27 mouse cellular contexts compared by ENCODE assay signal in the genomic region with DNA sequence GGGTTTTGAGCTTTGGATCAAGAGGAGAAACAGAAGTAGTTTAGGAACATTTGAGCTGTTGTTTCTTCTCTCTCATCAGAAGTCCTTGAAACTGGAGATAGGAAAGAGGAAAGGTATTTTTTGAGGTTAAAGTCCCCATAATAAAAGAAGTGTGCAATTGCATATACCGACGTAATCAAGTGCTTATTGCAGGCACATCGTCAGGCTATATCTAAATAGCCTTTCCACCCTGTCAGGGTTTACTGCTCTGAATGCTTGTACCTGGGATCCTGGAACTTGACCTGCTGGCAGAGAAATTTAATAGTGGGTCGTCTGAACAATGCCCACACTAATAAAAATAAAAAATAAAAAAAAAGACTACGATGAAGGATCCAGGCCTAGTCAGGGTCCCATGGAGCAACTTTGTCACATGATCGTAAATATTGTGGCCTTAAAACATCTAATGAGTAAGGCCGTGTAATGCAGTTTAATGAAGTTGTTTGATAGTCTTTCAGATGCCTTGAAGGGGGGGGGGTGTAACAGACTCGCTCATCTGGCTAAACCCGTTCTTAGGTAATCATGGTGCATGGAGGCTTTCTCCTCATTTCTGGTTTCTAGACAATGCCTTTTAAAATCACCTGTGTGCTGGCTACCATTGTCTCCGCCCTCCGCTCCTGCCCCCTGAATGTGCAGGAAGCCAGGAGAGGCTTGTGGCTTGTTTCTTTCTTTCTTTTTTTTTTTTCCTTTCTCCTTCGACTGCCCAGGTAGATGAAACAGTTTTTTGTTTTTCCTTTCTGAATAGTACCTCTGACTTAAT. TPM values are rescaled to one million over a fixed set of nuclear protein-coding genes. Genes with fewer than 3 reads are reported as not detected.
A peak's percentile ranks its signal among the peaks of the same experiment; 100 is the strongest.
DNase-seq lines count a peak whose midpoint lies in the region; ATAC-seq and TF ChIP-seq lines count a peak whose summit lies in the region.
"Had no signal": no experiment of that assay in that cellular context is flagged by ENCODE, and none has a peak within 500 bp of the region (broad histone marks: within the 10 kb centered on the region; RNA-seq: fewer than 3 reads in every experiment).

No protein-coding gene starts in this region.

- H3K9ac ChIP-seq in intestine, embryonic 14.5 days (ENCODE audit: low read length): no peak overlapping the region
- no peak overlapping the region for H3K9ac ChIP-seq in stomach, embryonic 14.5 days (replicated peaks; ENCODE audit: low read depth, low read length)
- H3K9ac ChIP-seq in midbrain, embryonic 14.5 days (replicated peaks; ENCODE audit: low read length): no peak overlapping the region
- H3K9ac ChIP-seq: heart, embryonic 13.5 days; hindbrain, embryonic 14.5 days; limb, embryonic 12.5 days; liver, embryonic 15.5 days; neural tube, embryonic 12.5 days had no signal

- H3K36me3 ChIP-seq in E14TG2a.4 (ENCODE audit: insufficient read depth, low read length): peaks cover 99% of the 10 kb centered on the region
- H3K36me3 ChIP-seq in intestine, embryonic 14.5 days (ENCODE audit: control insufficient read depth, insufficient read depth, low read length): peaks cover 5% of the 10 kb centered on the region
- H3K36me3 ChIP-seq in stomach, embryonic 14.5 days (ENCODE audit: control insufficient read depth, insufficient read depth, low read length): no peaks in the 10 kb centered on the region; the same call in 1 of the 2 replicates
- H3K36me3 ChIP-seq in midbrain, embryonic 14.5 days (ENCODE audit: control insufficient read depth, insufficient read depth, low read length): no peaks in the 10 kb centered on the region
- H3K36me3 ChIP-seq: liver, embryonic 15.5 days; neural tube, embryonic 12.5 days had no signal

- no peaks in the 10 kb centered on the region for H3K27me3 ChIP-seq in E14TG2a.4 (ENCODE audit: insufficient read depth, low read length)
- H3K27me3 ChIP-seq in intestine, embryonic 14.5 days (replicated peaks; ENCODE audit: control insufficient read depth, insufficient read depth, low read length): peaks cover 13% of the 10 kb centered on the region
- no peaks in the 10 kb centered on the region for H3K27me3 ChIP-seq in stomach, embryonic 14.5 days (ENCODE audit: control insufficient read depth, insufficient read depth, low read length)
- peaks cover 13% of the 10 kb centered on the region for H3K27me3 ChIP-seq in midbrain, embryonic 14.5 days (ENCODE audit: control insufficient read depth, insufficient read depth, low read length)

- no peak overlapping the region for H3K27ac ChIP-seq in intestine, embryonic 14.5 days (ENCODE audit: low read depth)
- H3K27ac ChIP-seq in stomach, embryonic 14.5 days (ENCODE audit: low read length): peak overlapping the region; percentile 80; the same call in 1 of the 2 replicates
- H3K27ac ChIP-seq in midbrain, embryonic 14.5 days (replicated peaks; ENCODE audit: low read depth, low read length): no peak overlapping the region
- H3K27ac ChIP-seq: heart, adult 2 months; heart, embryonic 13.5 days; hindbrain, embryonic 14.5 days; limb, embryonic 12.5 days; liver, embryonic 15.5 days; neural tube, embryonic 12.5 days had no signal

- no peak for TF ChIP-seq CTCF in E14TG2a.4 (conservative IDR thresholded peaks at IDR 0.05; ENCODE audit: low read length)

- peak; percentile 44 to 59 for DNase-seq in lung, adult 18-20 months
- DNase-seq in lung, postnatal 4 days: no peak
- DNase-seq in intestine, embryonic 14.5 days (ENCODE audit: low spot score): no peak
- DNase-seq in kidney, postnatal 4 days: no peak
- no peak for DNase-seq in midbrain, embryonic 14.5 days
- DNase-seq: adrenal gland, postnatal 25 days; cerebellum, adult 18-20 months; cerebellum, postnatal 10 days; gastrocnemius, postnatal 36 days; heart, adult 2 months; heart, postnatal 10 days; kidney, adult 9 months; kidney, postnatal 10 days; right cerebral cortex, adult 18-20 months; thymus, postnatal 25 days had no signal

- H3K4me2 ChIP-seq in intestine, embryonic 14.5 days (ENCODE audit: low read length): peak overlapping the region; percentile 20; the same call in 1 of the 2 replicates
- H3K4me2 ChIP-seq in stomach, embryonic 14.5 days (replicated peaks; ENCODE audit: low read depth, low read length): 0 out of 2 replicates have a peak overlapping the region, but pooled peaks have one; percentile 15
- H3K4me2 ChIP-seq in midbrain, embryonic 14.5 days (ENCODE audit: low read length): no peak overlapping the region
- H3K4me2 ChIP-seq: heart, embryonic 13.5 days; hindbrain, embryonic 14.5 days; limb, embryonic 12.5 days; liver, embryonic 15.5 days; midbrain, embryonic 11.5 days; neural tube, embryonic 12.5 days had no signal

- H3K4me1 ChIP-seq in E14TG2a.4 (replicated peaks; ENCODE audit: low read depth, low read length): peaks cover 96% of the 10 kb centered on the region
- H3K4me1 ChIP-seq in intestine, embryonic 14.5 days (replicated peaks; ENCODE audit: control insufficient read depth, insufficient read depth, low read length): no peaks in the 10 kb centered on the region
- H3K4me1 ChIP-seq in stomach, embryonic 14.5 days (ENCODE audit: control insufficient read depth, insufficient read depth, low read length): no peaks in the 10 kb centered on the region
- no peaks in the 10 kb centered on the region for H3K4me1 ChIP-seq in midbrain, embryonic 14.5 days (ENCODE audit: control insufficient read depth, insufficient read depth, low read length)
- H3K4me1 ChIP-seq: limb, embryonic 12.5 days; neural tube, embryonic 12.5 days had no signal

- H3K9me3 ChIP-seq in E14TG2a.4 (ENCODE audit: low read length): no peaks in the 10 kb centered on the region
- H3K9me3 ChIP-seq in intestine, embryonic 14.5 days (ENCODE audit: control insufficient read depth, low read length): no peaks in the 10 kb centered on the region
- H3K9me3 ChIP-seq in stomach, embryonic 14.5 days (ENCODE audit: control insufficient read depth, low read depth, low read length): no peaks in the 10 kb centered on the region
- H3K9me3 ChIP-seq in midbrain, embryonic 14.5 days (ENCODE audit: control insufficient read depth, low read length): no peaks in the 10 kb centered on the region
- H3K9me3 ChIP-seq: heart, embryonic 13.5 days; limb, embryonic 12.5 days; liver, embryonic 15.5 days; neural tube, embryonic 12.5 days had no signal

- WGBS in intestine, embryonic 14.5 days: 70% methylated on average over 12 of the region's 12 CpGs
- WGBS in stomach, embryonic 14.5 days: 67% methylated on average over 12 of the region's 12 CpGs
- 89% methylated on average over 12 of the region's 12 CpGs for WGBS in midbrain, embryonic 14.5 days

- H3K4me3 ChIP-seq in E14TG2a.4 (replicated peaks; ENCODE audit: low read length): 0 out of 2 replicates have a peak overlapping the region, but pooled peaks have one; percentile 8
- no peak overlapping the region for H3K4me3 ChIP-seq in intestine, embryonic 14.5 days (ENCODE audit: low read depth, low read length)
- no peak overlapping the region; the same call in 1 of the 2 replicates for H3K4me3 ChIP-seq in stomach, embryonic 14.5 days (ENCODE audit: low read depth, low read length)
- H3K4me3 ChIP-seq in midbrain, embryonic 14.5 days (replicated peaks; ENCODE audit: low read depth, low read length): no peak overlapping the region
- H3K4me3 ChIP-seq: heart, adult 2 months; heart, embryonic 13.5 days; limb, embryonic 12.5 days; liver, embryonic 15.5 days; myocyte; neural tube, embryonic 12.5 days had no signal

- ATAC-seq in intestine, embryonic 14.5 days (replicated peaks; ENCODE audit: low FRiP score, low TSS enrichment, low read depth): peak; percentile 51; the same call in 1 of the 2 replicates
- no peak for ATAC-seq in stomach, embryonic 14.5 days (ENCODE audit: insufficient number of reproducible peaks, insufficient read depth, low FRiP score, low read depth)
- ATAC-seq in megakaryocyte progenitor cell, adult 5-6 weeks (replicated peaks; ENCODE audit: poor library complexity): no peak
- no peak for ATAC-seq in midbrain, embryonic 14.5 days (ENCODE audit: low FRiP score, low TSS enrichment)
- ATAC-seq: forebrain, embryonic 14.5 days; inflammation-experienced regulatory T-cells, adult 6 months had no signal

RNA-seq across cellular contexts. Expression of gene Klf5, which starts 6.7 kb away (rescaled TPM):
- polyA plus RNA-seq in intestine, embryonic 14.5 days (2014; fragmentation: Nextera tagmentation; extraction: Ambion mirVana): 82.6 and 93.4 TPM in 2 replicates
- 97.2 and 109 TPM in 2 replicates for polyA plus RNA-seq in stomach, embryonic 14.5 days (2014; fragmentation: Nextera tagmentation; extraction: Ambion mirVana)
- total RNA-seq in megakaryocyte progenitor cell, adult 5-6 weeks (2015): 2.4 and 3.6 TPM in 2 replicates
- 1.2 and 1.5 TPM in 2 replicates for total RNA-seq in megakaryocyte progenitor cell, adult 5-6 weeks (2017)
- 2.2 and 2.7 TPM in 2 replicates for polyA plus RNA-seq in midbrain, embryonic 14.5 days (2014; fragmentation: Nextera tagmentation; extraction: Ambion mirVana)
- polyA plus RNA-seq: inflammation-experienced regulatory T-cells, adult 6 months had no signal

Comparison
In these comparisons a context has a peak if more than half of its experiments do, and no peak if none do; other contexts are left out.
1. DNase-seq: peak in lung, adult 18-20 months (2 of 2); none in lung, postnatal 4 days (0 of 2), intestine, embryonic 14.5 days (single experiment), kidney, postnatal 4 days (0 of 2) and midbrain, embryonic 14.5 days (single experiment).
2. RNA of gene Klf5, which starts 6.7 kb away (polyA plus RNA-seq): 97.2 to 109 TPM in stomach, embryonic 14.5 days and 82.6 to 93.4 TPM in intestine, embryonic 14.5 days; 2.2 to 2.7 TPM in midbrain, embryonic 14.5 days; every median in the first group is over 10 times any median in the second.